Mouse (Mus musculus) hematopoietic stem cell, adult 5-6 weeks (primary cell): ENCODE data around the gene Rnf222. TPM values are rescaled to one million over a fixed set of nuclear protein-coding genes. Genes with fewer than 3 reads are reported as not detected.

Experiments used
- ATAC-seq, 2 experiments: fragments of 125-278 bp in 1 of 2; replicated peaks in 1 of 2; 2 replicates each; pipeline ENCODE4 v1.8.0; 2016 to 2017; ENCODE audit warnings: inconsistent platforms in 2 of 2, mild to moderate bottlenecking in 2 of 2, moderate number of reproducible peaks in 2 of 2, low read depth in 1 of 2, moderate TSS enrichment in 1 of 2; ENCODE audit not compliant: low FRiP score in 2 of 2, poor library complexity in 2 of 2, severe bottlenecking in 2 of 2, insufficient read depth in 1 of 2, low TSS enrichment in 1 of 2
- total RNA-seq: library from RNA; stranded (forward); fragments of 172-1452, 232-1000 nt; gene quantifications from 2 replicates; pipeline ENCODE4 v1.2.3, GENCODE M21; 2017

Gene Rnf222
- total RNA-seq = not detected in 2 replicates

DNA sequence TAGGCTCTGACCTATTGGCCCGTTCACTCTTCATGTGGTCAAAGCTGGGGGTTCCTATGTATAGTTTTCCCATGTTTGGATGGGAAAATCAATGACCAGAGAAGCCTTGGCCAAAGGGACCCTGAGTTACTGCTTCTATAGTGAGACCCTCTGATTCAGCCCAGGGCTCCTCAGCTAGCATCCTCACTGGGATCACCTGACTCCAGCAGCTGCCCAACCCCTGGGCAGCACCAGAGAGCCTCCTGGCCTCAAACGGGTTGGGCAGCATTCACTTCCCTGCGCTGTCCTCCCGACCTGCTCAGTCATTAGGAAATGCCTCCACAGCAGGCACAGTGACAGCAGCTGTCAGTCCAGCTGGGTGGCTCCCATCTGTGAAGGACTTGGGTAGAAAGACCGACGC, at the start of gene Rnf222:
Rnf222 (plus strand) TSS at position 301 of the 400 bp plus-strand sequence.
- no peak for ATAC-seq

DNA sequence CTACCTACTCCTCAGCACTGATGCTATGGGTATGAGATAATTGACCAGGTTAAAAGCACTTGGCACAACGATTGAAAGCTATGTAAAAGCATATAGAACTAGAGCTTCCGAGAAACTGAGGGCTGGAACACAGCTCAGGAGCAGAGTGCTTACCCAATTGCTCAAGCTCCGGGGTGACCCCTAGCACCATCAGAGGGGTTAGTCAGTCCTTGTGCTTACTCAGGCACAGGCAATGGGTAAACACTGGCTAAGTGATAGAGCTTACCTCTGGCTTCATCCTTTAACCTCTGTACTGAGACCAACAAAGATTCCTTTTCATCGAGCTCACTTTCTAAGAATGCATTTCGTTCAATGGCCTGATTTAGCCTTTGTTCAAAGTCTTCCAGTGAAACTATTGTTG, 48.7 kb upstream of the Rnf222 start:
- ATAC-seq = no peak

GRCm38 (mm10) chr11:68850862-68851261, 37.5 kb upstream of the Rnf222 start:
- ATAC-seq = no peak

DNA sequence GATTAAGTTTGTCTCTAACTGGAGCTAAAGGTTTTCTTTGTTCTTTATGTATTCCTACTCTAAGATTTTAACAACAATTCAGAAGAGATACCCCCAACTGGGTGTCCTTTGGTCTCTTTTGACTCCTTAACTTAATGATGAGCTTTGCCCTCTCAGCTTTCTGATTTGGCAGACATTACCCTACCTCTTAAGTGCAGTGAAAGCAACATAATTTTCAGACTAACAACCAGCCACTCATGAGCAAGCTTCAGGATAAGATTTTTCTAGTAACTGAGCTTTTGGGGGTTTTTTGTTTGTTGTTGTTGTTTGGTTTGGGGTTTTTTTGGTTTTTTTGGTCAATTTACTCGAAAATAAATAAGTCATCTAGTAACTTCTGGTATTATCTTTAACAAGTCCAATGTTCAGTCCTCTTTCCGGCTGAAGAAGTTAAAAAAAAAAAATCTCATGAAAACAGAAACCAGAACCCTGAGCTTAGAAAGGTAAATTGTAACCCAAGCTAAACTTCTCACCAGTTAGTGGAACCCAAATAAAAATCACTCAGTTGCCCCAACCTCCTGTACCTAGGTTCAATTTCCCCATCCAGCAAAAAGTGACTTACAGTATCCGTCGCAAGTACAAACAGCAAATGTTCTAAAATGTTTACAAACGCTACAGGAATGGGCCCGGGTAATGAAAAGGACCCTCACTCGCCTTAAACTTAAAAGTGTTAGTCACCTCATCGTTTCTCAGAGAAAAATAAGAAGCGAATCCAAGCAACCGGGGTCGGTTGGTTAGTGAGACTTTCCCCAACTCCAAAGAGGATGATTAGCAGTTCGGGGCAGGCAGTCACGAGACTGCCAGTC, 36.5 kb upstream of the Rnf222 start:
- ATAC-seq = no peak

DNA sequence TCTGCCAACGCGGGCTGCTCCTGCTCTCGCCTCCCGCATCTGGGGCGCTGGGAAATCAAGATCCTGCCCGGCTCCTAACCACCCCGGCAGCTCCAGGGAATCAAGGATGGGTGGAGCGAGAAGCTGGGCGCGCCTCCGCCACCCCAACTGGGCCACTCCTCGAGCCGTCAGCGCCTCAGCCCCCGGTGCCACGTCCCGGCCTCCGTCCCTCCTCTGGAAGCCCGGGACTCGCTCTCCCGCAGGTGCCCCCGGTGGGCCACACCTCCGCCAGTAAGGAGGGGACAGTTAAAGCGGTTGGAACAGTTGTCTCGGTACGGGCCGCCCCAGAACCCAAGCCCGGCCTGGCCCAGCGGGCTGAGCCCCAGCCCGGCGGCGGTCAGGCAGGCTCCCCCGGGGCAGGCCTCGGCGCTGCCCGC, 35.9 kb upstream of the Rnf222 start:
- no peak for ATAC-seq

GRCm38 (mm10) chr11:68852932-68853409, 35.4 kb upstream of the Rnf222 start:
- ATAC-seq = peak; percentile 90 to 92

DNA sequence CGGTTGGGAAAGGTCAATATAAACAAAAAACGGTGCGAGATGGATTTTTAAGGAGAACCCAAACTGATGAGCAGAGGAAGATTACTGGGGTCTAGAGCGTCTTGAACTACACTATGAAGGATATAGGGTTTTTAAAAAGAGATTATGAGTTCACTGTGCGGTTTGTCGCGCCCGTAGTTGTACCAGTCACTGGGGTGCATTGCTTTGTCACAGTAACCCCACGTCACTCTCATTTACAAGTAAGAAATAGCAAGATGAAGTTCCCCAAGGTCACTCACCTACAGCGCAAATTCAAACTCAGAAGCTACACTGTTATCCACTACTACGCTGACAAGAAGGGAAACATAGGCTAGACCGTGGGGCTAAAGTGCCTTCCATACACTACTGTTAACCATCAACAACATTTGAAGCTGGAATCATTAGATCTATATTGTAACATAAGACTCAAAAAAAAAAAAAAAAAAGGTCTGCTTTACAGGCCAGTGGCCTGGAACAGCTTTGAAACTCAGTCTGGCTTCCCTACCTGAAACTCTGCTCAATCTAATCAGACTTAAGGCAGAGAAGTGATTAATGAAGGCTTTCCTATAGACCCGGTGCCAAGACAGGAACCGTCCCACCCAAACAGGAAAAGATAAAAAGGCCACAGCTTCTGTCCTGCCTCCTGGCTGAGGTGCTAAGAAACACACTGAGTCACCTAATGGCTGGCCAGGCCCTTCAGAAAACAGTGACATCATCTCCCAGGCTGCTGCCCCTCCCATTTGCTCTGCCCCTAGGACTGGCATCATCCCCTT, 34.5 kb upstream of the Rnf222 start:
- ATAC-seq = peak; percentile 66 to 70

- no peak for ATAC-seq
These were observed 33.7 kb upstream of the Rnf222 start for GRCm38 (mm10) chr11:68854621-68855020.

- ATAC-seq = no peak
These were observed 31.0 kb upstream of the Rnf222 start for GRCm38 (mm10) chr11:68857329-68857728.

- ATAC-seq = no peak
These were observed 28.3 kb upstream of the Rnf222 start for GRCm38 (mm10) chr11:68859943-68860593.

DNA sequence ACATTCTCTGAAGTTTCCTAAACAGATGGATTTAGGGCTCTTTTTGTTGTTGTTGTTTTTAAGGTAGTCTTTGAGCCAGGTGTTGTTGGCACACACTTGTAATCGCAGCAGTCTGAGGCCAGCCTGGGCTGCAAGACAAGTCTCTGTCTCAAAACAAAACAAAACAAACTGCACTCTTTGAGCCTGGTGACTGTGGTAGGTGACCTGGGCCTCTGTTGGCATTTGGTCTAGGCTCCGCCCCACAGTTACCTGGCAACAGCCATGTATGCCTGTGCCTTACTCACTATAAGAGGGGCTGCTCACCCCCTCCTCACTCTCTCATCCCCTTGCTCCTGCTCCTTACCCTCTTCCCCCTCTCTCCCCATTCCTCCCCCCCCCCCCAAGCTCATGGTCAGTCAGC, 26.1 kb upstream of the Rnf222 start:
- no peak for ATAC-seq

DNA sequence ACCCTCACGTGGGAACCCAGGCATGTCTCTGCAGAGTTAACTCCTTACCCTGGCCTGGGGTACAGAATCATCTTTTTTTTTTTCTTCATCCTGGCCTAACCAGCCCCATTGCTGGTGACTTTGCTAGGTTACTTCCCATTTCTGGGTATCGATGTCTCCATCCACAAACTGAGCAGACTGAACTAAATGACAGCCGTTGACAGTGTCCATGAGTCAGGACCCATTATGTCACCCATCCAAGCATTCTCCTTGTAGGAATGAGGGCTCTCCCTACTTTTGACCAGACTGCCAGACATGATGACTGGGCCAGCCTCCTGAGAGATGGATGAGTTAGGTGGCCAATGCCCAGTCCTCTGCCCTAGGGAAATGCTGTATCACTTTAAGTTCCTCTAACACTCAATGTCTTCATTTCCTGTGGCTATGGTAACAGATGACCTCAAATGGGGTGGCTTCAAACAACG, 24.7 kb upstream of the Rnf222 start:
- peak; percentile 73 to 88 for ATAC-seq

DNA sequence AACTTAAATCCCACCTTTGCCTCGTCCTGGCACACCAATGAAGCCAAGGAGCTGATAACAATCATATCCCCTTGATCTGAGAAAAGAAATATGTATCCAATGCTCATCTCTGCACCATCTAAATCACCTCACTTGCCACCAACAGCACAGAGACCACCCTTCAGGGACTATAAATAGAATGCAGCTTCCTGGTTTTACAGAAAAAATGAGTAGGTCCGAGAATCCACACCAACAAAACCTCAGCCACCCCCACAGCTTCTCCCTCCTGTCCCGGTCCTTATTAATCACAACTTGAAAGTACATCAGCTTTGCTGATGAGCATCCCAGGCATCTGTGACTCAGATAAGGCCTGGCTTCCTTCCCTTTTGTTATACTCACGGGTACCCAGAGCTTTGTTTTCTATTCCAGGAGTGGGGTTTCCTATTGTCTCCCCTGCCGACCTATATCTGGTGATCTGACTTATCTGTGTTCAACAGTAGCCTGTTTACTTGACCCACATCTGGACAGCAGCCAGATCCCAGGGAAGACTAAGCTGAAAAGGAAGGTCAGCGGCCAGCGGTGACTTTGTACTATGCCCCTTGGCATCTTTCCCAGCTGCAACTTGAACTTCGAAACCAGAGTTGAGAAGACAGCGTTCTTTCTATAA, 23.7 kb upstream of the Rnf222 start:
- ATAC-seq = peak; percentile 9 to 40; a peak in 2 of 4 replicates

DNA sequence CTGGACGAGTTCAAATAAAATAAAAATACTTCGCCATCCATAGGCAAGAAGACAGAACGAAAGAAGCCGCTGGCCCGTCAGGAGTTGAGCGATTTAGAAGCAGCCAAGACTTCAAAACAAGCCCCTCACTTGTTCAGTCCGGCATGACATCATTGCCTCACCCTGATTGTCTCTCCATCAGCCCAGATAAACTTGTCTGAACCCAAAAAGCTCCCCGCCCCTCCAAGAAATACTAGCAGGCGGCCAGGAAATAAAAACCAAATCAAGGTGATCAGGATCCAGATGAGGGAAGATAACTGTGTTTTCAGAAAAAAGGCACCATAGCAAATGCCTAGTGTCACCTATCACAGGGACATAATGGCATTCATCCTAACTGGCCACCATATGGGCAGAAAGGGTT, 17.1 kb upstream of the Rnf222 start:
- no peak for ATAC-seq

- peak; percentile 76 to 89; a peak in 3 of 4 replicates for ATAC-seq
These were observed 16.6 kb upstream of the Rnf222 start, which contains the start of gene Ndel1 for GRCm38 (mm10) chr11:68871748-68872147. TSS of gene Ndel1 (minus strand) at chr11:68871858.

GRCm38 (mm10) chr11:68874841-68875240, 13.5 kb upstream of the Rnf222 start:
- ATAC-seq = peak; percentile 59 to 73; a peak in 3 of 4 replicates

GRCm38 (mm10) chr11:68878811-68879210, 9.5 kb upstream of the Rnf222 start:
- no peak for ATAC-seq
